Mouse (Mus musculus) E14TG2a.4 (cell line): Measurements from ENCODE around the gene Exoc4.

ENCODE experiments used
- CTCF ChIP-seq: conservative IDR thresholded peaks from 2 replicates; pipeline ENCODE4 v1.5.1; 2014; ENCODE audit warnings: low read length
- NANOG ChIP-seq: IDR thresholded peaks from 2 replicates; pipeline ENCODE4 v1.6.1; 2014; ENCODE audit warnings: borderline replicate concordance, low read length, mixed read lengths
- POU5F1 ChIP-seq: IDR thresholded peaks from 2 replicates; pipeline ENCODE4 v1.6.1; 2014; ENCODE audit warnings: low read length, borderline replicate concordance

DNA sequence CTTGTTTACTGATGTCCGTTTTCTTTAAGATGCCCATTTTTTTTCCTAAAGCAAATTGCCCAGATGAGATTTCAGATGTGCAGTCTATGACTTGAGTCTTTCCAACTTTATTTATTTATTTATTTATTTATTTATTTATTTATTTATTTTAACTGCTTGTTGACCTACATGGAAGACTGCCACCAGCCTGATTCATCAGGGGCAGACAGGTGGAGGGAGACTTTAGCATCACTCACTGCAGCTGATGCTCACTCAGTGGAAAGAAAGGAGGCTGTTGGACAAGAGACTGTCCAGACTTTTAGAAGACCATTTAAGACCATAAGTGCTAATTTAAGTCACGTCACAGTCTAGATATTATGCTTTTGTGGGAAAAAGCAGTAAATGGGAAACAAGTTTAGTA is 313.0 kb downstream of the Exoc4 start:
- no peak for TF ChIP-seq NANOG
- TF ChIP-seq CTCF = no peak
- no peak for TF ChIP-seq POU5F1
